Mouse (Mus musculus): ENCODE measurements around the gene Fndc11.

Gene Fndc11

GRCm38 (mm10) chr2:181218881-181219485 is 830 bp upstream of the Fndc11 start:
- no peak for DNase-seq (ENCODE audit: low read depth, low spot score)

- DNase-seq (ENCODE audit: low read depth, low spot score) = no peak
These were observed 548 bp downstream of the Fndc11 start for GRCm38 (mm10) chr2:181220361-181220760.

GRCm38 (mm10) chr2:181224994-181225393 is 5.2 kb downstream of the Fndc11 start:
- no peak for DNase-seq (ENCODE audit: low read depth, low spot score)

- DNase-seq (ENCODE audit: low read depth, low spot score) = no peak
These were observed 7.3 kb downstream of the Fndc11 start for GRCm38 (mm10) chr2:181227122-181227521.

- no peak for DNase-seq (ENCODE audit: low read depth, low spot score)
These were observed 8.5 kb downstream of the Fndc11 start for GRCm38 (mm10) chr2:181228335-181228734.

GRCm38 (mm10) chr2:181231171-181231570 is 11.4 kb downstream of the Fndc11 start:
- DNase-seq (ENCODE audit: low read depth, low spot score) = no peak

- no peak for DNase-seq (ENCODE audit: low read depth, low spot score)
These were observed 13.6 kb downstream of the Fndc11 start for GRCm38 (mm10) chr2:181233443-181233842.

GRCm38 (mm10) chr2:181234680-181235079 is 14.9 kb downstream of the Fndc11 start:
- DNase-seq (ENCODE audit: low read depth, low spot score) = no peak

- DNase-seq (ENCODE audit: low read depth, low spot score) = no peak
These were observed 16.1 kb downstream of the Fndc11 start for GRCm38 (mm10) chr2:181235681-181236566.

GRCm38 (mm10) chr2:181237251-181238014 is 17.6 kb downstream of the Fndc11 start:
- DNase-seq (ENCODE audit: low read depth, low spot score) = no peak

GRCm38 (mm10) chr2:181238091-181238610 is 18.3 kb downstream of the Fndc11 start:
- DNase-seq (ENCODE audit: low read depth, low spot score) = no peak

- DNase-seq (ENCODE audit: low read depth, low spot score) = no peak
These were observed 19.0 kb downstream of the Fndc11 start for GRCm38 (mm10) chr2:181238861-181239260.

GRCm38 (mm10) chr2:181239261-181239660 is 19.4 kb downstream of the Fndc11 start:
- no peak for DNase-seq (ENCODE audit: low read depth, low spot score)

GRCm38 (mm10) chr2:181240806-181241440 is 21.1 kb downstream of the Fndc11 start:
- no peak for DNase-seq (ENCODE audit: low read depth, low spot score)

GRCm38 (mm10) chr2:181241602-181242313 is 21.9 kb downstream of the Fndc11 start, which contains the start of gene Helz2:
Helz2 (minus strand) TSS chr2:181242027.
- peak; percentile 32 for DNase-seq (ENCODE audit: low read depth, low spot score)

GRCm38 (mm10) chr2:181242314-181242665 is 22.5 kb downstream of the Fndc11 start:
- DNase-seq (ENCODE audit: low read depth, low spot score) = no peak

- DNase-seq (ENCODE audit: low read depth, low spot score) = no peak
These were observed 24.0 kb downstream of the Fndc11 start for GRCm38 (mm10) chr2:181243706-181244394.

- no peak for DNase-seq (ENCODE audit: low read depth, low spot score)
These were observed 25.2 kb downstream of the Fndc11 start for GRCm38 (mm10) chr2:181245031-181245430.

GRCm38 (mm10) chr2:181249217-181249616 is 29.4 kb downstream of the Fndc11 start:
- DNase-seq (ENCODE audit: low read depth, low spot score) = no peak

- no peak for DNase-seq (ENCODE audit: low read depth, low spot score)
These were observed 32.0 kb downstream of the Fndc11 start for GRCm38 (mm10) chr2:181251841-181252240.
